Mouse (Mus musculus) stomach, postnatal 0 days (tissue): ENCODE data around the gene Apobec4. TPM values are rescaled to one million over a fixed set of nuclear protein-coding genes. Genes with fewer than 3 reads are reported as not detected.

Source experiments
- ATAC-seq: fragments of 200-750 bp; cut with Nextera tagmentation; 2 replicates; pipeline ENCODE4 v1.8.0; 2017; ENCODE audit not compliant: low FRiP score, low TSS enrichment
- DNase-seq: peaks from one replicate; pipeline ENCODE4 v3.0.0-alpha.2; 2016; ENCODE audit warnings: low spot score
- H3K27ac ChIP-seq: fragments of 300-500 bp; sonication (generic); replicated peaks from 2 replicates; pipeline ENCODE4 v1.5.1; 2014; ENCODE audit warnings: mild to moderate bottlenecking, control low read depth
- H3K27me3 ChIP-seq: fragments of 300-500 bp; sonication (generic); 2 replicates; pipeline ENCODE4 v1.6.1; 2014; ENCODE audit warnings: low read length; ENCODE audit not compliant: control insufficient read depth, insufficient read depth
- H3K36me3 ChIP-seq: fragments of 300-500 bp; sonication (generic); 2 replicates; pipeline ENCODE4 v1.6.1; 2014; ENCODE audit warnings: low read length, mixed read lengths; ENCODE audit not compliant: control insufficient read depth, insufficient read depth
- H3K4me1 ChIP-seq: fragments of 300-500 bp; sonication (generic); replicated peaks from 2 replicates; pipeline ENCODE4 v1.6.1; 2014; ENCODE audit warnings: antibody characterized with exemption; ENCODE audit not compliant: control insufficient read depth, insufficient read depth
- H3K4me2 ChIP-seq: fragments of 300-500 bp; sonication (generic); replicated peaks from 2 replicates; pipeline ENCODE4 v1.6.1; 2014; ENCODE audit warnings: low read depth, mild to moderate bottlenecking, control low read depth, moderate library complexity
- H3K4me3 ChIP-seq: fragments of 300-500 bp; sonication (generic); 2 replicates; pipeline ENCODE4 v1.5.1; 2014; ENCODE audit warnings: low read depth, low read length, control low read depth
- H3K9ac ChIP-seq: fragments of 300-500 bp; sonication (generic); 2 replicates; pipeline ENCODE4 v1.6.1; 2014; ENCODE audit warnings: mild to moderate bottlenecking, low read length, control low read depth, mixed read lengths
- H3K9me3 ChIP-seq: fragments of 300-500 bp; sonication (generic); 2 replicates; pipeline ENCODE4 v1.6.1; 2016; ENCODE audit warnings: low read length; ENCODE audit not compliant: control insufficient read depth
- CTCF ChIP-seq: IDR thresholded peaks from 2 replicates; pipeline ENCODE4 v1.5.1; 2016; ENCODE audit warnings: antibody characterized with exemption, low read depth, mild to moderate bottlenecking, moderate library complexity
- EP300 ChIP-seq: optimal IDR thresholded peaks from 2 replicates; pipeline ENCODE3; 2016; ENCODE audit warnings: antibody characterized with exemption
- WGBS: fragments of 180-500 bp; shearing (Covaris S2); extraction: QIAGEN DNeasy Blood & Tissue Kit; methylation state at CpG from one replicate; pipeline ENCODE4 v1.1.7; 2014; 5-methylcytosine and 5-hydroxymethylcytosine counted together
- polyA plus RNA-seq: library from polyadenylated mRNA; unstranded; fragments of >200 nt; fragmentation: Nextera tagmentation; extraction: Ambion mirVana; gene quantifications from 2 replicates; pipeline ENCODE4 v1.2.1, GENCODE M21; 2015

The Apobec4 gene
- polyA plus RNA-seq, 1 experiment from 2014 or later: not detected

DNA sequence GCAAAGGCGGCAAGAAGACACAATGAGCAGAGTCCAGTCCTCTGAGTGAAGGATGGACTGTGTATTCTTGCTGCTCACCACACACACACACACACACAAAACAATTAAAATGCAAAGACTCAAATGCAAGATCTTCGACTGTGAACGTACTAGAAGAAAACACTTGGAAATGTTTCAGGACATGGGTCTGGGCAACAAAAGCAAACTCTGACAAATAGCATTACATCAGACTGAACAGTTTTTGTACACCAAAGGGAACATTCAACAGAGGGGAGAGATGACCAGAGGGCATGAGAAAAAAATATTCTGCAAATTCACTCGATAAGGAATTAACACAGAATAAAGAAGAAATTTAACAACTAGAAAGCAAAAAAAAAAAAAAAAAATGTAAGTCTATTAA lies 36.4 kb upstream of the Apobec4 start:
- WGBS: 77% methylated on average over 4 of the region's 4 CpGs

DNA sequence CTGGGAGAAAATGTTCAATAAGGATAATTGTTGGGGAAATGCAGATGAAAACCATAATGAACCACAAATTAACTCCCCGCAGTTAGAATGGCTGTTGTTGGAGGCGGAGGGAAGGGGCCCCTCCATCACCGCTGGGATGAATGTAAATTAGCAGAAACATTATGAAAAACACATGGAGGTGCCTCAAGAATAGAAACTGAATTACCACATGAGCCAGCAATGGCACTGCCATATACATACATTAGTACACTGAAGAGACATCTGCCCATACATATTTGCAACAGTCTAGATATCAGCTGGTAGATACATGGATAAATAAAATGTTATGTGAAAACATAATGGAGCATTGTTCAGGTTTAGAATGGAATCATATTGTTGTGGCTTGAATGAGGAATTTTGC lies 35.9 kb upstream of the Apobec4 start:
- H3K9ac ChIP-seq: no peak overlapping the region
- no peaks in the 10 kb centered on the region for H3K9me3 ChIP-seq
- ATAC-seq: no peak
- H3K4me2 ChIP-seq: no peak overlapping the region
- no peak for DNase-seq
- H3K4me1 ChIP-seq: 0 out of 2 replicates have a peak, but pooled peaks cover 2% of the 10 kb centered on the region
- TF ChIP-seq EP300: no peak
- TF ChIP-seq CTCF: no peak
- no peak overlapping the region for H3K4me3 ChIP-seq
- 93% methylated on average over 3 of the region's 3 CpGs for WGBS
- H3K36me3 ChIP-seq: no peaks in the 10 kb centered on the region
- no peak overlapping the region for H3K27ac ChIP-seq
- H3K27me3 ChIP-seq: no peaks in the 10 kb centered on the region

More for the DNA sequence above, 36.4 kb upstream of the Apobec4 start:
- Histone ChIP-seq H3K9me3 (no peaks in the 10 kb centered on the region), H3K4me2 (no peak overlapping the region), H3K27me3 (no peaks in the 10 kb centered on the region), H3K4me1 (0 out of 2 replicates have a peak, but pooled peaks cover 2% of the 10 kb centered on the region), H3K4me3 (no peak overlapping the region), H3K27ac (no peak overlapping the region), H3K9ac (no peak overlapping the region), H3K36me3 (no peaks in the 10 kb centered on the region)
- no peak for DNase-seq
- ATAC-seq: no peak
- no peak for TF ChIP-seq EP300
- no peak for TF ChIP-seq CTCF

DNA sequence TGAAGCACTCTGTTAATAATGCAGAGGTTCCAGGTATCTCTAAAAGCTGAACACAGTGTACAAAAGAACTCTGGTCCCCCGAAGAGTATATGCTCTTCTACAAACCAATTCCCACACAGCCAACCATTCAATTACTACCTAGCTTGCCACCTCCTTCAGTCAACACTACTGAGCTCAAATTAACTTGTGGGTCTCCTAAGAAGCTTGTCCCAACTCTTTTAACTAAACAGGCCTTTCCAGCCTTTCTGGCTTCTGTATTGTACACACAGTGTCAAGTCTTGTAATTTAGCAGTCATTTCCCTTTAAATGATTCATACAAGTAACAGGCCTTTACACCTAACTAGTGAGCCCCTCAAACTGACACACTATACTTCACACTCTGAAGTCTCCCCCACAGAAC lies 33.0 kb upstream of the Apobec4 start:
- Histone ChIP-seq H3K4me1 (0 out of 2 replicates have a peak, but pooled peaks cover 2% of the 10 kb centered on the region), H3K27ac (peak overlapping the region; percentile 69), H3K4me2 (no peak overlapping the region), H3K27me3 (no peaks in the 10 kb centered on the region), H3K9ac (no peak overlapping the region), H3K9me3 (no peaks in the 10 kb centered on the region), H3K4me3 (no peak overlapping the region), H3K36me3 (no peaks in the 10 kb centered on the region)
- TF ChIP-seq CTCF (no peak), EP300 (no peak)
- ATAC-seq (0 out of 2 replicates have a peak, but pooled peaks have one; percentile 42), DNase-seq (no peak)
- WGBS: 52% methylated on average over 1 of the region's 1 CpGs

DNA sequence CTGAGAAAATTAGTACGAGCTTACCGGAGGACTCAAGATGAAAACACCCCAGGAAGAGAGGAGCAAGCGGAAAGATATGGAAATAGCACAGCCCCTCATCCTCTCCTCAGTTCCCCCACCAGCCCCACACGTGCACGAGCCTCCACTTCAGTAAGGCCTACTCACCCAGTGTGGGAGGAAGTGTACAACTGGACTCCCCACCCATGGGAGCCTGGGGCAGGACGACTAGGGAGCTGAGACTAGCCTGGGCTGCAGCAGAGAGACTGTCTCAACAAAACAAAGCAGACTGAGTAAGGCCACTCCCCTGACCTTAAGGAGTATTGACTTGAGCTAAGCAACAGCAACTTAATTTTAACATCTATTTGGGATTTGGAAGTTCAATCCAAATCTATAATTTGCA lies 32.2 kb upstream of the Apobec4 start:
- no peak overlapping the region for H3K9ac ChIP-seq
- H3K4me3 ChIP-seq: no peak overlapping the region
- H3K27me3 ChIP-seq: no peaks in the 10 kb centered on the region
- no peak for TF ChIP-seq CTCF
- no peak for TF ChIP-seq EP300
- H3K4me1 ChIP-seq: 0 out of 2 replicates have a peak, but pooled peaks cover 2% of the 10 kb centered on the region
- H3K36me3 ChIP-seq: no peaks in the 10 kb centered on the region
- DNase-seq (no peak), ATAC-seq (no peak)
- 40% methylated on average over 6 of the region's 6 CpGs for WGBS
- no peak overlapping the region for H3K4me2 ChIP-seq
- H3K9me3 ChIP-seq: no peaks in the 10 kb centered on the region
- H3K27ac ChIP-seq: peak overlapping the region; percentile 69; the same call in 1 of the 2 replicates

DNA sequence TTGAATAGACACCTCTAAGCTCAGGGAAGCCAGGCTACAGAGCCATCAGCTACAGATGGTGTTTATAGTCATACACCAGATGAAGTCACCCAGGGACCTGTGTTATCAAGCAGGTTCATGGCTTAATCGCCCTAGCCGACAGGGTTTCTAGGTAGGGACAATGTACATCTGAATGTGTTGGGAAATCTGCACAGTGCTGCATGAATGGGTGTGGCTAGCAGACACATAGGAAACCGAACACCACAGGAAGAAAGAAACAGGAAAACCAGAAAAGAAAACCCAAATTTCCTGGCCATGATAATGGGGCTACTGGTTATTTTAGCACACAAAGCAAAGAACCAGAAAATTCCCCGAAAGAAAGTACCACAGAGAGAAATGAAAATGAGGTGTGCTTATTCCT lies 29.4 kb upstream of the Apobec4 start:
- H3K9me3 ChIP-seq: no peaks in the 10 kb centered on the region
- TF ChIP-seq CTCF (no peak), EP300 (no peak)
- 0 out of 2 replicates have a peak, but pooled peaks cover 2% of the 10 kb centered on the region for H3K4me1 ChIP-seq
- DNase-seq (no peak), ATAC-seq (no peak)
- H3K4me2 ChIP-seq: no peak overlapping the region
- H3K27me3 ChIP-seq: no peaks in the 10 kb centered on the region
- no peak overlapping the region for H3K4me3 ChIP-seq
- no peak overlapping the region for H3K9ac ChIP-seq
- no peaks in the 10 kb centered on the region for H3K36me3 ChIP-seq
- 51% methylated on average over 4 of the region's 4 CpGs for WGBS
- no peak overlapping the region for H3K27ac ChIP-seq

DNA sequence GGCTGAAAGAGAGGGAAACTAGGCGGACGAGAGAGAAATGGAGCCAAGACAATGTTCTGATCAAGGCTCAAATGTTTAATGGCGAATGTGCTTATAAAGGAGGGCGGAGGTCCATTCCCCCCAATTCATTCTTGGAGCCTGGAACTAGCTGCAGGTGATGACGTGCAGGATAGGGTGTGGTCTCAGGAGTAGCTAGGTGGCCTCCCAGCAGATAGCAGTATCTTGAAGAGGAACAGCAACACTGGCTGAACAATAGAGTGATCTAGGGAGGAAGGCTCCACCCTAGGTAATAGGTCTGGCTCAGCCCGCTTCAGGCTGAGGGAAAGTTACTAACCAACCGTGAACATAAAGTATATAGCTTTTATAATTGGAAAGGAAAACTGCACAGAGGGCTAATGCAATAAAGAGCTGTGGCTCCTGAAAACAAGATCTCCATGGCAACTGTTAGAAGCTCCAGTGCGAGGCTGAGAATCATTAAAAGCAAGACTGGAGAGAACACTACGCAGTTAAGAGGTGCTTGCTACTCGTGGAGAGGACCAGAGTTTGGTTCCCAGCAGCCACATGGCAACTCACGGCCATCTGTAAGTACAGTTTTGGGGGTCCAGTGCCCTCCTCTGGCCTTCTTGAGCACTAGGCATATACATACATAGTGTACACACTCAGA lies 28.7 kb upstream of the Apobec4 start:
- TF ChIP-seq CTCF (no peak), EP300 (no peak)
- Histone ChIP-seq H3K27me3 (no peaks in the 10 kb centered on the region), H3K4me2 (no peak overlapping the region), H3K4me3 (no peak overlapping the region), H3K9ac (no peak overlapping the region), H3K4me1 (0 out of 2 replicates have a peak, but pooled peaks cover 2% of the 10 kb centered on the region), H3K36me3 (no peaks in the 10 kb centered on the region), H3K27ac (no peak overlapping the region), H3K9me3 (no peaks in the 10 kb centered on the region)
- WGBS: 79% methylated on average over 11 of the region's 11 CpGs
- ATAC-seq (no peak), DNase-seq (no peak)
